Mouse (Mus musculus) ES-E14 (cell line): Measurements from ENCODE around the gene Smarcal1. TPM values are rescaled to one million over a fixed set of nuclear protein-coding genes. Genes with fewer than 3 reads are reported as not detected.

Experiments used
- DNase-seq: peaks from one replicate; pipeline ENCODE4 v3.0.0-alpha.2; 2013; ENCODE audit warnings: low read depth, low spot score
- H3K27ac ChIP-seq: 2 replicates; pipeline ENCODE4 v1.5.1; 2012; ENCODE audit warnings: low read depth, mild to moderate bottlenecking, low read length, moderate library complexity, mixed read lengths; ENCODE audit not compliant: poor library complexity, insufficient read depth, severe bottlenecking
- H3K36me3 ChIP-seq: 2 replicates; pipeline ENCODE4 v1.6.1; 2012; ENCODE audit warnings: mild to moderate bottlenecking, low read length, moderate library complexity, mixed read lengths; ENCODE audit not compliant: control insufficient read depth, poor library complexity, insufficient read depth, severe bottlenecking
- H3K4me1 ChIP-seq, 2 experiments: fragments of 150-350 bp in 1 of 2; sonication (generic) in 1 of 2; 2 replicates each; pipeline ENCODE4 v1.6.1; 2012; ENCODE audit warnings: low read length in 2 of 2, mild to moderate bottlenecking in 1 of 2, mixed read lengths in 1 of 2; ENCODE audit not compliant: control insufficient read depth in 2 of 2, insufficient read depth in 2 of 2, poor library complexity in 1 of 2
- H3K4me3 ChIP-seq, 2 experiments: fragments of 150-350 bp in 1 of 2; sonication (generic) in 1 of 2; 2 replicates each; pipeline ENCODE4 v1.5.1; 2012; ENCODE audit warnings: low read length in 2 of 2, low read depth in 1 of 2, mild to moderate bottlenecking in 1 of 2, mixed read lengths in 1 of 2; ENCODE audit not compliant: insufficient read depth in 1 of 2, poor library complexity in 1 of 2, severe bottlenecking in 1 of 2
- H3K9ac ChIP-seq: 2 replicates; pipeline ENCODE4 v1.6.1; 2012; ENCODE audit warnings: low read depth, mild to moderate bottlenecking, low read length, mixed read lengths; ENCODE audit not compliant: poor library complexity, insufficient read depth, severe bottlenecking
- H3K9me3 ChIP-seq: fragments of 150-350 bp; sonication (generic); 2 replicates; pipeline ENCODE4 v1.6.1; 2012; ENCODE audit warnings: low read depth, mild to moderate bottlenecking, low read length; ENCODE audit not compliant: control insufficient read depth, insufficient read depth
- CHD2 ChIP-seq: IDR thresholded peaks from 2 replicates; pipeline ENCODE4 v1.6.1; 2014; ENCODE audit warnings: mild to moderate bottlenecking, low read depth, low read length, inconsistent platforms
- HCFC1 ChIP-seq: IDR thresholded peaks from 2 replicates; pipeline ENCODE4 v1.6.1; 2012; ENCODE audit warnings: low read length, inconsistent platforms, borderline replicate concordance; ENCODE audit not compliant: insufficient read depth
- MAFK ChIP-seq: IDR thresholded peaks from 2 replicates; pipeline ENCODE4 v1.6.1; 2014; ENCODE audit warnings: mild to moderate bottlenecking, low read depth, low read length, inconsistent platforms; ENCODE audit not compliant: insufficient read depth
- ZC3H11A ChIP-seq: IDR thresholded peaks from 2 replicates; pipeline ENCODE4 v1.6.1; 2012; ENCODE audit warnings: low read depth, mild to moderate bottlenecking, inconsistent platforms, low read length, borderline replicate concordance
- ZNF384 ChIP-seq: IDR thresholded peaks from 2 replicates; pipeline ENCODE4 v1.6.1; 2012; ENCODE audit warnings: low read depth, low read length, inconsistent platforms
- in situ Hi-C, 2 experiments: fragments of 600-800 bp; cut with MboI; formaldehyde crosslinking; loops; one replicate each; pipeline ENCODE4 v1.15.1; 2025; ENCODE audit warnings: low sequenced_read_pairs in 2 of 2, inconsistent platforms in 1 of 2; ENCODE audit not compliant: unreplicated experiment in 2 of 2
- total RNA-seq: library from RNA; depleted of rRNA; stranded (reverse); fragments of 300-350 nt; gene quantifications from 2 replicates; pipeline ENCODE4 v1.2.3, GENCODE M21; 2012

Gene Smarcal1
- total RNA-seq, 1 experiment: 20.9 TPM

DNA sequence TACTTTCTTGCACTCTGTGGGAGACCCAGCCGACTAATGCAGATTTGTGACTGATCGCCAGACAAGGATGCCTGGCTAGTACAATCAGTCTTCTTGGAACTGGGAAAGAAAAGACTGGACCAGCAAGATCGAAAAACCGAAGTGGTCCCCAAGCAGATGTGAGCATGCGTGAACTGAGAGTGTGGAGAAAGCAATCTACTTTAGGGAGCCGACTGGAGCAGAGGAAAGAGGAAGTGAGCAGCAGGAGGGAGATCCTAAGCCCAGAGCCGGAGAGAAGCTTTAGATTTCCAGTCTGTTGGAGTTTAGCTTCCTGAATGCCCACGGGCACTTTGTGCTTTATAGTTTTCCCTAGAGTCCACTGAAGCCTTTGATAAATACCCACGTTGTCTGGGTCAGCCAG, 16.0 kb upstream of the Smarcal1 start:
- H3K36me3 ChIP-seq: no peaks in the 10 kb centered on the region
- TF ChIP-seq MAFK (no peak), ZC3H11A (no peak), HCFC1 (no peak), CHD2 (no peak), ZNF384 (no peak)
- no peak for DNase-seq
- no peak overlapping the region for H3K4me3 ChIP-seq
- H3K9ac ChIP-seq: no peak overlapping the region
- no peaks in the 10 kb centered on the region for H3K9me3 ChIP-seq
- H3K27ac ChIP-seq: no peak overlapping the region
- no peaks in the 10 kb centered on the region for H3K4me1 ChIP-seq
- in situ Hi-C loops: no loop called here

DNA sequence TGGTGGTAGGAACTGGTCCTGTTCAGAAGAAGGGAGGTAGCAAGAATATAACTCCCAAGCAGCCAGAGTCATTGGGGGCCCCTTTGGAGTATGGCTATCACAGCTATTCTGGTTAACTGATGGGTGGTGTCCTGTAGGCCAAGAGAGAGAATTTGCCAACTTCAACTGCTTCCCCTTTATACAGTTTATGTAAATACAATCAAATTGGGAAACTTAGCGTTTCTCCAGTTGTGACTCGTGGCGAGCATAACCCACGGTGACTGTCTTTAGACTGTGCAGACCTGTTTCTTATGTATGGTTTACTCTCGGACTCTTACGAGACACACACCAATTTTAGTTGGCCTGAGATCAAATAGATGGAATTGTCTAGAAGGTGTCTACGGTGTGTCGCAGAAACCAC, 14.3 kb upstream of the Smarcal1 start:
- Histone ChIP-seq H3K4me1 (no peaks in the 10 kb centered on the region), H3K9me3 (no peaks in the 10 kb centered on the region), H3K4me3 (no peak overlapping the region), H3K9ac (no peak overlapping the region), H3K27ac (no peak overlapping the region), H3K36me3 (no peaks in the 10 kb centered on the region)
- TF ChIP-seq ZNF384: no peak
- in situ Hi-C loops: no loop called here
- no peak for DNase-seq

DNA sequence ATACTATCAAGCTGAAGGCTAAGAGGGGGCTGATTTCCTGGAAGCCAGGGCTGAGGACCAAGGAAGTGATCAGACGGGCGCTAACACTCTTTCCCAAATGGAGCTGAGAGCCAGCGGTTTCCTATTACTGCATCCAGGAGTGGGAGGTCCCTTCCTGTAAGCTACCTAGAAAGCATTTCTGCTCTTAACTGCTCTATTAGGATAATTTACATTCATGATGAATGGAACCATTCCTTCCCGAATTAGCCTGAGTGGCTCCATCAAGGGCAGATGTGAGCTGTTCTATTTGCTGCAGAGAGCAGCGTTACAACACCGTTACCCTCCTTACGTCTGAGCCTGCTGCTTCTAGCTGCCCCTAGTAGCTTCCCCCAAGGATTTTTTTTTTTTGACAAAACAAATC, 9.0 kb upstream of the Smarcal1 start:
- Histone ChIP-seq H3K36me3 (no peaks in the 10 kb centered on the region), H3K4me1 (peaks cover 4 to 8% of the 10 kb centered on the region in 2 experiments; a peak in 1 of 4 replicates), H3K4me3 (no peak overlapping the region), H3K9me3 (no peaks in the 10 kb centered on the region), H3K9ac (no peak overlapping the region), H3K27ac (no peak overlapping the region)
- no peak for DNase-seq
- TF ChIP-seq MAFK (no peak), CHD2 (no peak), ZNF384 (no peak), ZC3H11A (no peak), HCFC1 (no peak)
- in situ Hi-C loops: no loop called here

GRCm38 (mm10) chr1:72574608-72575007, 8.4 kb upstream of the Smarcal1 start:
- in situ Hi-C loops: no loop called here
- TF ChIP-seq HCFC1: no peak
- no peak for TF ChIP-seq ZC3H11A
- TF ChIP-seq MAFK: no peak
- TF ChIP-seq CHD2: no peak
- TF ChIP-seq ZNF384: no peak
- Histone ChIP-seq H3K9me3 (no peaks in the 10 kb centered on the region), H3K9ac (no peak overlapping the region), H3K27ac (no peak overlapping the region), H3K36me3 (no peaks in the 10 kb centered on the region), H3K4me3 (no peak overlapping the region), H3K4me1 (peaks cover 4 to 8% of the 10 kb centered on the region in 2 experiments; a peak in 1 of 4 replicates)
- no peak for DNase-seq

DNA sequence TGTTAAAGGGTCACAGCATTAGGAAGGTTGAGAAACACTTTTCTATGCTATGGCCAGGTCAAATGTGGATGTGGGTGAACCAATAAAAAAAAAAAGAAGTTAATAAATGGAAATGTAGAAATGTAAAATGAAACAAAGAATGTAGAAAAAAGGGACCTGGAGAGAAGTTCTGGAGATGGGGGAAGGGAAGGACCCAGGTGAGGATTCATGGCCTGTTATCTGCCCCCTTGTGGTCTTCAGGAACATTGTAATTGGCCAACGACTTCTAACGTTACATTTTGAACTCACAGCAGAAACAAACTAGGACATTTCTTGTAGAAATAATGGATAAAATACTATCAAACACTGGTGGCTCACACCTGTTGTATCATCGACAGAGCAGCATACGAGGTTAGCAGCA, 7.9 kb upstream of the Smarcal1 start:
- H3K4me3 ChIP-seq: no peak overlapping the region
- no peaks in the 10 kb centered on the region for H3K9me3 ChIP-seq
- TF ChIP-seq ZC3H11A (no peak), HCFC1 (no peak), CHD2 (no peak), ZNF384 (no peak), MAFK (no peak)
- in situ Hi-C loops: no loop called here
- H3K36me3 ChIP-seq: no peaks in the 10 kb centered on the region
- no peak overlapping the region for H3K27ac ChIP-seq
- H3K4me1 ChIP-seq: peaks cover 4 to 8% of the 10 kb centered on the region in 2 experiments; a peak in 1 of 4 replicates
- no peak for DNase-seq
- H3K9ac ChIP-seq: no peak overlapping the region
